Mouse (Mus musculus) small intestine, adult 2 months (tissue): Measurements from ENCODE around the gene Gm21987. TPM values are rescaled to one million over a fixed set of nuclear protein-coding genes. Genes with fewer than 3 reads are reported as not detected.

ENCODE experiments used
- H3K27ac ChIP-seq: fragments of 200-500 bp; 2 replicates; pipeline ENCODE4 v1.5.1; 2012; ENCODE audit warnings: low read depth, low read length, control low read depth, inconsistent platforms; ENCODE audit not compliant: insufficient read depth
- H3K27me3 ChIP-seq: fragments of 200-500 bp; 2 replicates; pipeline ENCODE4 v1.6.1; 2012; ENCODE audit warnings: mild to moderate bottlenecking, moderate library complexity, low read length, inconsistent platforms; ENCODE audit not compliant: control insufficient read depth, insufficient read depth
- H3K36me3 ChIP-seq: fragments of 200-500 bp; 2 replicates; pipeline ENCODE4 v1.6.1; 2012; ENCODE audit warnings: mild to moderate bottlenecking, low read length, control low read depth, inconsistent platforms; ENCODE audit not compliant: control insufficient read depth, insufficient read depth
- H3K4me1 ChIP-seq: fragments of 200-500 bp; 2 replicates; pipeline ENCODE4 v1.6.1; 2012; ENCODE audit warnings: low read length, inconsistent platforms, mixed read lengths; ENCODE audit not compliant: control insufficient read depth, insufficient read depth, insufficient read length
- H3K4me3 ChIP-seq: fragments of 200-500 bp; 2 replicates; pipeline ENCODE4 v1.5.1; 2012; ENCODE audit warnings: low read depth, mild to moderate bottlenecking, control low read depth, inconsistent platforms, low read length, moderate library complexity
- CTCF ChIP-seq: fragments of 200-500 bp; IDR thresholded peaks from 2 replicates; pipeline ENCODE4 v1.5.1; 2012; ENCODE audit warnings: low read depth, mild to moderate bottlenecking, control low read depth, inconsistent platforms, low read length, moderate library complexity, mixed read lengths; ENCODE audit not compliant: insufficient replicate concordance, insufficient read length; ENCODE audit errors: extremely low read depth
- POLR2A ChIP-seq: fragments of 200-500 bp; IDR thresholded peaks from 2 replicates; pipeline ENCODE4 v1.6.1; 2012; ENCODE audit warnings: low read depth, mild to moderate bottlenecking, control low read depth, inconsistent platforms, low read length, moderate library complexity
- WGBS: fragments of 180-500 bp; shearing (Covaris S2); methylation state at CpG from one replicate; pipeline ENCODE4 v1.1.7; 2018; 5-methylcytosine and 5-hydroxymethylcytosine counted together
- polyA plus RNA-seq: library from polyadenylated mRNA; depleted of rRNA; stranded (reverse); fragments of >200 nt; gene quantifications from 2 replicates; pipeline ENCODE4 v1.2.3, GENCODE M21; 2012

Gene Gm21987
- polyA plus RNA-seq, 1 experiment, result not detected

DNA sequence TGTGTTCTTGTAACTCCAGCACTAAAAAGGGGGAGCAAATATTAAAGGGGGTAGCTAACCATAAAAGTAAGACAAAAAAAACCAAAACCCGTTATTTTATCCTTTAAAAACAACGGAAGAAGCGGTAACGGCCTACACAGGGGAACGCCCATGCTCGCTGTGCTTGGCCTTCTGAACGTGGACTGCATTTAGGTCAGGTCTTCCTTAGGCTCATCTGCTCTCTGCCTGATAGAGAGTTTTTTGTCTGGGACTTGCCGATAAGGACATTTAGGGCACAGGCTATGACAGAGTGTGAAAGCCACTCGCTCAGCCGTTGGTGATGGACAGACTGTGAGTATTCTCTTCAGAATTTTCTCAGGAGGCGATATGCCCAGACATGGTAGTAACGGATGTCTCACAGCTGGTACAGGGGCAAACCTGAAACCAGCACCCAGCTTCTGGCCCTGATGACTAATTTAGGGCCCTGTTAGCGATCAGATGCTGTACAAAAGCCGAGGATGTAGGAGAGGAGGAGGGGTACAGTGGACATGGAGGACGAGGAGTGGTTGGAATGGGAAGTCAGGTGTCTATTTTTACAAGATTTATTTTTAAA, 25.0 kb downstream of the Gm21987 start:
- Histone ChIP-seq H3K4me1 (peaks cover 3% of the 10 kb centered on the region; the same call in 1 of the 2 replicates), H3K27me3 (no peaks in the 10 kb centered on the region)

DNA sequence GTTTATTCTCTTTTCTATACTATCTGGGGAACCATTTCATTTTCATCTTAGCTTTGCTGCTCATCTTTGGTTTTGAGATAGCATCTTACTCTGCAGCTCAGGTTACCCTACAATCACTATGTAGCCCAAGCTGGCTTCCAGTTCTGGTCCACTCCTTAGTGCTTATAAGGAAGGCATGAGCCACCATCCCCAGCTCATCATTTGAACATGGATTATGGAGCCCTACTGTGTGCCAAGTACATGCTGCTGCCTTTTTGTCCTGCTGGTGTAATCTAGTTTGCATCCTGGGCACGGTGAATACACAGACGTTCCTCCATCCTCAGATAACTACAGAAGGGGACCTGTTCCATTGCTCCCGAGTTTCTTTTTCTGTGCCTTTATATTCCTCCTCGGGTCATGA, 26.0 kb downstream of the Gm21987 start:
- no peaks in the 10 kb centered on the region for H3K27me3 ChIP-seq
- H3K27ac ChIP-seq, result no peak overlapping the region
- 87% methylated on average over 4 of the region's 4 CpGs for WGBS
- H3K4me3 ChIP-seq, result no peak overlapping the region
- no peaks in the 10 kb centered on the region for H3K36me3 ChIP-seq
- peaks cover 3% of the 10 kb centered on the region; the same call in 1 of the 2 replicates for H3K4me1 ChIP-seq
- TF ChIP-seq POLR2A, result no peak
- TF ChIP-seq CTCF, result no peak

More for the DNA sequence above, 25.0 kb downstream of the Gm21987 start:
- H3K36me3 ChIP-seq, result no peaks in the 10 kb centered on the region
- no peak overlapping the region for H3K27ac ChIP-seq
- H3K4me3 ChIP-seq, result no peak overlapping the region
- no peak for TF ChIP-seq CTCF
- TF ChIP-seq POLR2A, result no peak
- 89% methylated on average over 15 of the region's 15 CpGs for WGBS

DNA sequence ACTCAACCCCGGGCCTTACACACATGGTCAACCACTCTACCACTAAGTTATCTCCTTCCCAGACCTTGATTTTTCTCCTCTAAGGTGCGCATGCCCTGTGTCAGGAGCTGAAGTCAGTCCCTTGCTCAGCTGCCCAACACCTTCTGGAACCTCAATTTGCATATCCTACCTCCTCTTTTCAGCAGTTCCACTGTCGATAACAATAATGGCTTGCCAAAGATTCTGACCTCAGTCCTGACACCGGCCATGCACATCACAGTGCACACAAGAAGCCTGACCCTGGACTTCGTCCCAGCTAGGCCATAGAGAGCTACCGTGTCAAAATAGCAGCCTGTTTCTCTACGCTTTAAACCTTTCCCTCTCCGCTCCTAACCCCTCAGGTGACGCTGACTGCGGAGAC, 26.6 kb downstream of the Gm21987 start:
- no peak overlapping the region for H3K27ac ChIP-seq
- 80% methylated on average over 10 of the region's 10 CpGs for WGBS
- H3K4me1 ChIP-seq, result peaks cover 3% of the 10 kb centered on the region; the same call in 1 of the 2 replicates
- H3K27me3 ChIP-seq, result no peaks in the 10 kb centered on the region
- TF ChIP-seq POLR2A (no peak), CTCF (no peak)
- H3K36me3 ChIP-seq, result no peaks in the 10 kb centered on the region
- no peak overlapping the region for H3K4me3 ChIP-seq

DNA sequence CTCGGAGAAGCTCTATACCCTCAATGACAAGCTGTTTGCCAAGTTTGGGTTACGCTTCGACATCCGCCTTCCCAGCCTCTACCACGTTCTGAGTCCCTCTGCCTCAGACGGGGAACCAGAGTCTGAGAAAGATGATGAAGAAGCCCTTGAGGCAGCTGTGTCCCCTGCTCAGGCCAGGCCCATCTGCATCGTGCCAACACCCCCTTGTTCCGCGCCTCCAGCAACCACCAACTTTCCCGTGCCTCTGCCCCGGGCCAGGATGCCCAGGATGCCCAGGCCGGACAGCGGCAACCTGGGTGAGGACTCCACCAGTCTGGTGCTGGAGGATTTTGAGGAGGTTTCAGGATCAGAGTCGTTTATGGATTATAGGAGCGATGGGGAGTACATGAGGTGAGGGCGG, 27.1 kb downstream of the Gm21987 start:
- no peaks in the 10 kb centered on the region for H3K36me3 ChIP-seq
- no peak overlapping the region for H3K27ac ChIP-seq
- peaks cover 7% of the 10 kb centered on the region; the same call in 1 of the 2 replicates for H3K4me1 ChIP-seq
- 86% methylated on average over 16 of the region's 16 CpGs for WGBS
- TF ChIP-seq CTCF (no peak), POLR2A (no peak)
- H3K27me3 ChIP-seq, result no peaks in the 10 kb centered on the region
- H3K4me3 ChIP-seq, result no peak overlapping the region

DNA sequence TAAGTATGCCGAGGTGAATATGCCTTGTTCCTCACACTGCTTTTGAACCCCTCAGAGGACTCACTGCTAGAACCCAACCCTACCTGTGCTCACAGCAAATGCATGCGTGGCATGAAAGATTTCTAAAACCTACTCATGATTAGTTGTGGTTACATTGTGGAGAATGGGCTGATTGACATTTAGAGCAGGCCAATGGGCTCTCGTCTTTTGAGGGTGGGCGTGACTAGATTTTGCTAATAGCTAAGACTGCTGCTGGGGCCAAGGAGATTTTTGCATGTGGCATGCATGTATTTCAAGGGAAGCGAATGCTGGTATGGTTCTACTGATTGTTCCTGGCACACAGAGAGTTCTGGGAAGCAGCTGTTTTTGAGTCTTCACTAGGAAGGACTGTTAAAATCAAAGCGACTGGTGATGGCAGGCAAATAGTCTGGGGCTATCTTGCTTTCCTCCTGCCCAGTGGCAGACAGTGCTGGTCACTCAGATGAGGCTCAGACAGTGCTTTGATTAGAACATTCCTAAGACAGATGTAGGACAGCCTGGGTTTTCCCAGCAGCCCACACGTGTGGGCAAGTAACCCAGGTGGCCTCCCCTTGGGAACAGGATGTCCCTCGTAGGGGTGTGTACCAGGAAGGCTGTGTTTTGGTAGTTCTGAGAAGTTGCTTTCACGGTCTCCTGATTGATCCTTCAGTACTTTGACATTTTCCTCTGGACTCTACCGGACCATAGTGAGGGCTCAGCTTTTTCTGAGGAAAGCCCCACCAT, 27.7 kb downstream of the Gm21987 start:
- peaks cover 8% of the 10 kb centered on the region; the same call in 1 of the 2 replicates for H3K4me1 ChIP-seq
- H3K4me3 ChIP-seq, result no peak overlapping the region
- no peak for TF ChIP-seq POLR2A
- no peak for TF ChIP-seq CTCF
- WGBS, result 74% methylated on average over 10 of the region's 10 CpGs
- no peaks in the 10 kb centered on the region for H3K27me3 ChIP-seq
- H3K27ac ChIP-seq, result no peak overlapping the region
- no peaks in the 10 kb centered on the region for H3K36me3 ChIP-seq

DNA sequence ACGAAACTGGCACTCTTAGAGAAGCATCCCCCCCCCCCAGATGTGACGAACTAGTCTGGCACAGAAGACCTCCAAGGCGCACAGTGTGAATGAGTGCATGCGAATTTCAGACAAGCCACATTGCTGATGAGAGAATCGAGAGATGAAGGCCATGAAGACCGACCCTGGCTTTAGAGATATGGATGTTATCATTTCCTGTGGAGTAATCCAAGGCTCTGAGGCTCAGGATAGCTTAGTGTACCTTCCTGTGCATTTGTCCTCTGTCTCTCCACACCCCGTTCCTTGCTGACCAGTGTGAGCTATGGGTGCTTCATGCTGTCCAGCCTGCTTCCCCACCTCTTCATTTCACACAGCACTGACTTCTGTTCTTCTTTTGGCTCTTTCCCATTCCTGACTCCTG, 28.3 kb downstream of the Gm21987 start:
- no peaks in the 10 kb centered on the region for H3K27me3 ChIP-seq
- H3K4me1 ChIP-seq, result peaks cover 8% of the 10 kb centered on the region; the same call in 1 of the 2 replicates
- no peaks in the 10 kb centered on the region for H3K36me3 ChIP-seq
- 73% methylated on average over 7 of the region's 7 CpGs for WGBS
- TF ChIP-seq CTCF (no peak), POLR2A (no peak)
- no peak overlapping the region for H3K27ac ChIP-seq
- H3K4me3 ChIP-seq, result no peak overlapping the region

DNA sequence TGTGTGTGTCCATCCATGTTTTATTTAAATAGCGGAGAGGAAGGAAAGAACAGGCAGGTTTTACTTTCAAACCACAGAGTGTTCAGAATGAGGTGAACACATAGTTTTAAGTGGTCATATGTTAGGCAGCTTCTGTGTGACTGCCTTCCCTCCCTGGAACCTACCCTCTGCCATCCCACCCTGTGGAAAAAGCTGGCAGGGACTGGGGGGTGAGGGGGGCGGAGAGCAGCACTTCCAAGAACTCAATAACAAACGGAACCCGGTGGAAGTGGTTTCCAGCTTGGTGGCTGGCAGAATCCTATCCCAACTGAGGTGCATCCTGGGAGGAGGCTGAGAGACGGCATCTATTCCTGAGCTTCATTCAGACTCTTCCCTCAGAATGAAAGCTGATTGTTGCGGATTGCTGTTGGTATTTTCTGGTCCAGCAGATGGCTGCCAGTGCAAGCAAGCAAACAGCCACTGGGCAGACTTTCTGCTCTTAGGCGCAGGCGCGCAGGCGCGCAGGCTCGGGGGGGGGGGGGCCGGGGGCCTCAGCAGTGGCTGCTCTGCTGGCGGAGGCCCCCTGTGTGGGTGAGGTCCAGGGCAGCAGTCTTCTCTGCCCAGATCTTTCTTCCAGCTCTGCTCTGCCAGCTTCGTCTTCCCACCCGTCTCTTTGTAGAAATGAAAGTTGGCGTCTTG, 29.5 kb downstream of the Gm21987 start:
- WGBS, result 30% methylated on average over 17 of the region's 17 CpGs
- peak; percentile 46; the same call in 1 of the 2 replicates for TF ChIP-seq CTCF
- TF ChIP-seq POLR2A, result no peak
- Histone ChIP-seq H3K36me3 (no peaks in the 10 kb centered on the region), H3K27me3 (no peaks in the 10 kb centered on the region), H3K27ac (no peak overlapping the region), H3K4me3 (peak overlapping the region; percentile 61), H3K4me1 (peaks cover 8% of the 10 kb centered on the region; the same call in 1 of the 2 replicates)
